Mouse (Mus musculus): ENCODE measurements around the gene A930009A15Rik. TPM values are rescaled to one million over a fixed set of nuclear protein-coding genes. Genes with fewer than 3 reads are reported as not detected.
A peak's percentile ranks its signal among the peaks of the same experiment; 100 is the strongest.

A930009A15Rik gene
- polyA plus RNA-seq, 1 experiment from 2014 or later: 0.66 TPM

DNA sequence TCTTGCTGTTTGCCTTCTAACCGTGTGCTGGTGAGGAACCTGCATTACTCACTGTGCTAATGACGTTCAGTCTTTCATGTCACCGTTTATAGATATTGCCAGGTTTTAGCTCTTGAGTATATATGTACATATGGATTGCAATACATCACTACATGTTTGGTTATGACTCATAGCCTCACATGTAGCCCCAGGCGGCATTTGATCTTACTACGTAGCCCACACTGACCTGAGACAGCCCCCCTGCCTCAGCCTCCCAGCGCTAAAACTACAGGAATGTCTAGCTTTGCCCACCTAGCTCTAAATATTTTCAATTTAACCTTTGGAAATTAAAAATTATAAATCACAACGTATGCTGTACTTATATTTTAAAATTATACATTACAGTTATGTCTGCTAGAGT is 53.7 kb downstream of the A930009A15Rik start:
- H3K27ac ChIP-seq (replicated peaks): no peak overlapping the region
- no peaks in the 10 kb centered on the region for H3K27me3 ChIP-seq
- no peaks in the 10 kb centered on the region for H3K36me3 ChIP-seq
- H3K4me2 ChIP-seq: no peak overlapping the region
- no peak overlapping the region for H3K9ac ChIP-seq
- no peaks in the 10 kb centered on the region for H3K9me3 ChIP-seq
- ATAC-seq (ENCODE audit: low read depth): no peak
- H3K4me3 ChIP-seq: no peak overlapping the region
- peaks cover 2% of the 10 kb centered on the region; the same call in 1 of the 2 replicates for H3K4me1 ChIP-seq (replicated peaks)
- 79% methylated on average over 7 of the region's 7 CpGs for WGBS

DNA sequence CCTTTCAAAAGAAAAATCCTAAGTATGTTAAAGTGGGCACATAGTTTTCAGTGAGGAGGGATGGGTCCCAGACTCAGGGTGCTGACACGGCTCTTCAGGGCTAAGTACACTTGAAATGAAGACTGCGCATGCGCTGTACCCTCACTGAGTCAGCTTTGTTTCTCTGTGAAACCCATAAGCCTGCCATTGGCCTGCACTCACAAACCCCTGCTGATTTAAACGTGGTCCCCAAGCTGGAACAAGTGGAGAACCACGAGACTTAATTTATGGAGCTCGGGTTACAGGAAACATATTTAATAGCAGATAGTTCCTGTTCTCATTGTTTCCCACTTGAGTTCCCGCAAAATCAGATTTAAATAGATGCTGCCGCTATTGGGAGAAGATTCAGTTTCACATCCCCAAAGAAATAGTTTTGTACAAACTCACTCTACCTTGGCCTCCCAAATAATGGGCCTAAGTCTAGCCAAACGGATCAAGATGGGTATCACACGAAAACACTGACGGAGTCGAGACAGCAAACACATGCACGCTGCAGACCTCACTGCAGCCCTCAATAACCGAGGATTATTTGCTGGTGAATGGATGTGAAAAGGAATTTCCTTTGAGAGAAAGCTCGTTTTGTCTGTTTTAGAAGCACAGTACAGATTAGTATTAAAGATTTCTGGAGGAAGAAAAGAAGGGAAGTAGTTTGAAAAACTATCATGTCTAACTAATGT is 54.3 kb downstream of the A930009A15Rik start:
- no peak for ATAC-seq (ENCODE audit: low read depth)
- Histone ChIP-seq H3K4me3 (no peak overlapping the region), H3K36me3 (no peaks in the 10 kb centered on the region), H3K27me3 (no peaks in the 10 kb centered on the region), H3K4me2 (no peak overlapping the region), H3K4me1 (replicated peaks) (no peaks in the 10 kb centered on the region), H3K27ac (replicated peaks) (no peak overlapping the region), H3K9ac (no peak overlapping the region), H3K9me3 (no peaks in the 10 kb centered on the region)
- WGBS: 54% methylated on average over 15 of the region's 15 CpGs

DNA sequence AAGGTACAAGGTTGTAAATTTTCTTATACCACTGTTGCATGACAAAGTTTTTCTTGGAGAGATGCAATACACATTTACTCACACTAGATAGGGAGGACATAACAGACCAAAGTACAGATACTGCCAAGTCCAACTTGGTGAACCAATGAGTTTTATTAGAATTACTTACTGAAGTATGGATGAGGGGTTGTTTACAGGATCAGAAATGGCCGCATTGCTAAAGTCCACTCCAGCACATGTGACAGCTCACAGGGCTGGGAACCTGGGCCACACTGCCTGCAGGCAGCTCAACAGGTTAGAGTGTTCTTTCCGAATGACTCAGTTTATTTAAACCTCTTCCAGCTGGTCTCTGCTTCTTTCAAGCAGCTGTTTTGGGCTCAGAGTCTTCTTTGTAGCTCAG is 55.2 kb downstream of the A930009A15Rik start:
- Histone ChIP-seq H3K9me3 (no peaks in the 10 kb centered on the region), H3K4me3 (no peak overlapping the region), H3K27me3 (no peaks in the 10 kb centered on the region), H3K4me2 (no peak overlapping the region), H3K36me3 (no peaks in the 10 kb centered on the region), H3K4me1 (replicated peaks) (no peaks in the 10 kb centered on the region), H3K27ac (replicated peaks) (no peak overlapping the region), H3K9ac (no peak overlapping the region)
- WGBS: 87% methylated on average over 2 of the region's 2 CpGs
- no peak for ATAC-seq (ENCODE audit: low read depth)

DNA sequence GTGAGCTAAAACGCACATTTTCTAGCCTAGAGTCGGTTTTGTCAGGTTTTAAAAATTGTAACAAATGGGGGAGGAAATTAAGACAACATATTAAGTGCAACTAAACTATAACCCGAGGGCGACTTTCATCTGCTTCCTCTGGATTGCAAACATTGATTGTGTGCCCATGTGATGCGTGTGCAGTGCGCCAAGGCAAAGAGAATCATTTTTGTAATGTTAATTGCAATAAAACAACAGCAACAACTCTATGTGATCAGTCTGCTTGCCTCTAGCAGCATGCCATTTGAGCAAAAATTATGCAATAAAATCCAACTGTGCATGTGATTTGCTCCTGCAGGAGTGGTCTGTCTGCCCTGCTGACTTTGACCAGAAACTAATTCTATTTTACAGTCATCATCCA is 56.9 kb downstream of the A930009A15Rik start:
- Histone ChIP-seq H3K36me3 (no peaks in the 10 kb centered on the region), H3K9ac (no peak overlapping the region), H3K4me1 (replicated peaks) (no peaks in the 10 kb centered on the region), H3K27me3 (no peaks in the 10 kb centered on the region), H3K4me2 (no peak overlapping the region), H3K9me3 (no peaks in the 10 kb centered on the region), H3K4me3 (no peak overlapping the region), H3K27ac (replicated peaks) (0 out of 2 replicates have a peak overlapping the region, but pooled peaks have one; percentile 28)
- 70% methylated on average over 6 of the region's 6 CpGs for WGBS
- peak; percentile 61; the same call in 1 of the 2 replicates for ATAC-seq (ENCODE audit: low read depth)

Other genes starting within 250 kb of the A930009A15Rik start
- 34.8 and 40.5 TPM in 2 replicates for gene Tmem19, start 207.5 kb upstream of the A930009A15Rik start, polyA plus RNA-seq (2015; fragmentation: Nextera tagmentation; extraction: Ambion mirVana)
- 25.6 and 31.7 TPM in 2 replicates for gene Thap2, start 185.5 kb upstream of the A930009A15Rik start, polyA plus RNA-seq (2015; fragmentation: Nextera tagmentation; extraction: Ambion mirVana)
- 17.3 and 17.7 TPM in 2 replicates for gene Zfc3h1, start 185.0 kb upstream of the A930009A15Rik start, polyA plus RNA-seq (2015; fragmentation: Nextera tagmentation; extraction: Ambion mirVana)
- 3.4 and 4.1 TPM in 2 replicates for gene Lgr5, start 17.8 kb downstream of the A930009A15Rik start, polyA plus RNA-seq (2015; fragmentation: Nextera tagmentation; extraction: Ambion mirVana)
- 0.65 and 1.5 TPM in 2 replicates for gene Tspan8, start 246.8 kb downstream of the A930009A15Rik start, polyA plus RNA-seq (2015; fragmentation: Nextera tagmentation; extraction: Ambion mirVana)

All from neural tube, embryonic 13.5 days (tissue).